Mouse (Mus musculus) neutrophil, adult 65 days (primary cell): ENCODE results near the gene Zfp967. TPM values are rescaled to one million over a fixed set of nuclear protein-coding genes. Genes with fewer than 3 reads are reported as not detected.

ENCODE experiments used
- total RNA-seq: library from RNA; stranded (reverse); gene quantifications from 2 replicates; pipeline ENCODE4 v1.2.4, GENCODE M21; 2023

The Zfp967 gene
- not detected in 2 replicates for total RNA-seq

GRCm38 (mm10) chr2:176520756-176521155, at the start of gene Zfp967:
Zfp967 (plus strand) TSS chr2:176521056.

GRCm38 (mm10) chr2:176486683-176487082, 34.2 kb upstream of the Zfp967 start, which contains the start of gene Gm14434:
Gm14434 (minus strand) TSS chr2:176486783.

Other genes starting within 250 kb of the Zfp967 start
- not detected in 2 replicates for gene Gm11009, start 201.6 kb upstream of the Zfp967 start, total RNA-seq
- not detected in 2 replicates for gene Gm14435, start 97.5 kb upstream of the Zfp967 start, total RNA-seq
- 1.3 TPM in 1 of 2 replicates, not detected in the other for gene Gm14434, start 34.3 kb upstream of the Zfp967 start, total RNA-seq
- gene Gm14308, start 115.3 kb downstream of the Zfp967 start, total RNA-seq, result not detected in 2 replicates
- gene Zfp973, start 149.5 kb downstream of the Zfp967 start, total RNA-seq, result 0.82 and 1.0 TPM in 2 replicates
- gene Gm14305, start 187.3 kb downstream of the Zfp967 start, total RNA-seq, result 0.57 TPM in 1 of 2 replicates, not detected in the other